Mouse (Mus musculus) megakaryocyte, embryonic 14.5 days (primary cell): ENCODE measurements around the gene Palm3.

Experiments used
- FLI1 ChIP-seq: IDR thresholded peaks from 2 replicates; pipeline ENCODE4 v1.6.1; 2012; ENCODE audit warnings: low read length, inconsistent platforms, mixed read lengths
- GATA1 ChIP-seq: IDR thresholded peaks from 3 replicates; pipeline ENCODE4 v1.6.1; 2012; ENCODE audit warnings: mixed read lengths, low read length, inconsistent platforms, borderline replicate concordance

- TF ChIP-seq GATA1 (no peak), FLI1 (no peak)
Measured at GRCm38 (mm10) chr8:84068316-84069035, 47.2 kb downstream of the Palm3 start.
